Mouse (Mus musculus): ENCODE data around the gene Rgs3.

DNA sequence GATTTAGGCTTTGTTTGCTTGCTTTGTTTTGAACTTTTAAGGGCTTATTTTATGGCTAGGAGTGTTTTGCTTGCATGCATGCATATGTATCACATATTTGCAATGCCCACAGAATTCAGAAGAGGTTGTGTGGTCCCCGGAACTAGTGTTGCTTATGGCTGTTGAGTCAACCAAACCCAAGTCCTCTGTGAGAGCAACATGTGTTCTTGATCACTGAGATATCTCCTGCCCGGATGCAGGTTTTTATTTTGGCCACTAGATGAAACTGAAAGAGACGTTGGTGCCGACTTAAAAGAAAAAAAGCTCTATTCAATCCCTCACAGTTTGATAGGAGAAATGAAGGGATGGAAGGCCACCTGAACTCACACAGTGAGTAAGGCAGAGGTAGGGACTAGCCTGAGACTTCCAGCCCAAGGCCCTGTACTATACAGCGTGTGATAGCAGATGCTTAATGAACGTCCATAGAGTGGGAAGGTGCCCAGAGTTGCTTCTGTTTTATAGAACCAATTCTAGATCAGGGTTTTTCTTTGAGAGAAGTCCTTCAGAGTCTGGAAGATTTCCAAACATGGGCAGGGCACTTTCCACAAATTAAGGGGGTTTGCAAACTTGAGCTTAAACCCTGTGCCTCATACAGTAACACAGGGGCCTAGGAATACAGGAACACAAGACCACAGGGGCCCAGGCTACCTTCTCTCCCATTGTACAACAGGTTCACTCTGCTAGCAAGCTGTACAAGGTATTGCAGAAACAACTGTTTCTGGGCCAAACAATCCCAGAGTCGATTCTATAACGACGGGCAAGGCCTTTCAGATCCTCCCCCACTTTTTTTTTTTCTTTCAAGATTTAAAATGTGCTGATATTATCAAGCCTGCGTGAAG is 41.9 kb upstream of the Rgs3 start:
- no peak for TF ChIP-seq POLR2A (IDR thresholded peaks at IDR 0.05; ENCODE audit: borderline replicate concordance, low read depth, low read length)
- no peak for TF ChIP-seq CTCF (IDR thresholded peaks at IDR 0.05; ENCODE audit: low read depth, low read length)
